Mouse (Mus musculus) natural killer cell, adult 2 months (primary cell): ENCODE data around the gene Tpi1.
A peak's percentile ranks its signal among the peaks of the same experiment; 100 is the strongest.

Experiments
- DNase-seq, 2 experiments: peaks; one replicate each; pipeline ENCODE4 v3.0.0; 2022; ENCODE audit warnings: low spot score in 2 of 2

Gene Tpi1

DNA sequence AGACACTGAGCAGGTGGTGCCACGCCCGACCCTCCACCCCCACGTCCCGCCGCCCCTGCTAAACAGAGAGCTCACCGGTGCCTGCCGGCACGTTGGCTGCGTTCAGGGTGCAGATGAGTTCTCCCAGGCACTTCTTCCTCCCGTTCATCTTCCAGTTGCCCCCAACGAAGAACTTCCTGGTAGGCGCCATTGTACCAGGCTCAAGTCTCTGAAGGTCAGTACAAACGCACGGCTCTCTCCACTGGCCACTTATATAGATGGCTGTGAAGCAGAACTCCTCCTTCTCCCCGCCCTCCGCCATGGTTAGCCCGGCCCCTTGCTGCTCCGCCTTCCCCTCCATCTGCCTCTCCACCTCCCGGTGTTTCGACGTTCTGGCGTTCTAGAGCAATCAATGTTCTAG is at the start of gene Tpi1:
Tpi1 (minus strand) TSS at position 364 of the 400 bp plus-strand sequence.
- peak; percentile 83 to 85 for DNase-seq

DNA sequence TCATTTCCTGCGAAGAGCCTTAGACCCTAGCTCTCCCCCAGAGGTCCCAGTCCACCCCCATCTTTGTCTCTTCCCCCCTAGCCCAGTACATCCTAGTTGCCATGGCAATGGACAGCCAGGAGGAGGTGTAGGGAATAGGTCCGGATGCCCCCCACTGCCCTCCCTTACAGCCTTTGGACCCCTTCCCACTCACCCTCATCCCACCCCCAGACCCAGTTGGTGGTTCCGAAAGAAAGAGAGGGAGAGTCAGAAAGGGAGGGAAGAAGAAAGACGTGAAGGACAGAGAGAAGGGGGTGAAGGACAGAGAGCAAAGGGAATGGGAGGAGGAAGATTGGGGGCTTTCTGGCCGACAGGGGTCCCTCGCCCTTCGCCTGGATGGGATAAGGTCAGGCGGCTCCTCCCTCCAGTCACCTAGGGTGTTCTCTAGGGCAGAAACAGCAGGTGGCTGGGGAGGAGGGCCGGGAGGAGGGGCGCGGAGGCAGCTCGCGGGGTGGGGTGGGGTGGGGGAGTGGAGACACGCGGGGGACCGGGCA is 49.1 kb upstream of the Tpi1 start:
- no peak for DNase-seq

DNA sequence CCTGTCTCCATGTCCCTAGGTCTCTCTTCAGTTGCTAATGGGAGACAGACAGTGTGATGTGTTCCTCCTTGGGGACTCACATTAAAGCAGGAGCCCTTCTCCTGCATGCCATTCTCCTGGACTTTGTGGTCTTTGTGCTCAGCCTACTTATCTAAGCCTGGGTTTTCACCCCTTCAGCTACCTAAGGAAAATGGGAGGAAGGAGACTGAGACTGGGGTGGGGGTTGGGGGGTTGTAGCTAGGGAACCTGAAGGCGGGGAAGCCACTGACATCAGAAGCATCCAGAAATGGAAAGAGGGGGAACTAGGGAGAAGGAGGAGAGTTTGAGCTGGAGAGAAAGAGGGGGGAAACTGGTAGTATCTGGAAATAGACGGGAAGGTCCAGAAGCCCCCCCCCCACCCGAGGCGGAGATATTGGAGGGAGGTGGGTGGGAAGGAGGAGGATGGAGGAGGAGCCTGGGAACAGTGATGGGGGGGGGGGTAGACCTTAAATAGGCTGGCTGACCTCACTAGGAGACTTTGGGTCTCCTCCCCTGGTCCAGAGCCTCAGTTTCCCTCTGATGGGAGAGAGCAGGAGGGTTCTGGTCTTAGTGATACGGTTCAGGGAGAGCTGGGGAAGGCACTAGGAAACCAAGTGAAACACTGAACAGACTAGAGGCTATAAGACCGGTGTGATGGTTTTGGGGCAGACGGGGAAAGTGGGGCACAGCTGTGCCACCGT is 48.5 kb upstream of the Tpi1 start:
- no peak for DNase-seq

DNA sequence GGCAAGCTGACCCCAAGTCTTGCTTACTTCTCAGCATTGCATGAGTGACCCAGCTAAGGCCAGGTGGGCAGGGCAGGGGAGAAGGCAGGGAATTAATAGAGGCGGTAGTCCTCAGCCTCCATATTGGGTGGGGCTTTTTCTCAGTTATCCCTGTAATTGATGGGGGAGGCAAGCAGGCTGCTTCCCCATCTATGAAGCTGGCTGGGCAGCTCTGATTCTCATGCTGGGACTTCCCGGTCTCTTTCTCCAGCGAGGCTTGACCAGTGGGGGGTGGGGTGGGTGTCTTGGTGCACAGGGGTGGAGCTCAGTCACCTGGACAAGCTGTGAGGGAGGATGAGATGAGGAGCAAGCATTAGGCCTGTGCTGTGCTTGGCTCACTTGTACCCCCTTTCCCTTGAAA is 47.7 kb upstream of the Tpi1 start:
- DNase-seq, result no peak

DNA sequence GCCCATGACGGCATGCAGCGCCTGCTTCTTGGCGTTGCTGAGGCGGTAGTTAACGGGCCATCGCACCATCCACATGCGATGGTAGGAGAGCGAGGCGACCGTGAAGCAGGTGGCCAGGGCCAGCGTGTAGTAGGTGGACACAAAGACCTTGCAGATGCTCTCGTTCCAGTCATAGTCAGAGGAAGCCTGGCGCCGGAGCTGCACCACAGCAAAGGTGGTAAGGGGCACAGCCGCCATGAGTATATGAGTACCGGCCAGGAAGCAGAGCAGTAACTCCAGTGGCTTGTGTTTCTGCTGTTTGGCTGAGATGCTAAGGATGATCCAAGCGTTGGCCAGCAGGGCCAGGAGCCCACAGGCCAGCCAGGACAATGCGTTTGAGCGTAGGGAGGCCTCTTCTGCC is 47.2 kb upstream of the Tpi1 start:
- DNase-seq, result no peak

DNA sequence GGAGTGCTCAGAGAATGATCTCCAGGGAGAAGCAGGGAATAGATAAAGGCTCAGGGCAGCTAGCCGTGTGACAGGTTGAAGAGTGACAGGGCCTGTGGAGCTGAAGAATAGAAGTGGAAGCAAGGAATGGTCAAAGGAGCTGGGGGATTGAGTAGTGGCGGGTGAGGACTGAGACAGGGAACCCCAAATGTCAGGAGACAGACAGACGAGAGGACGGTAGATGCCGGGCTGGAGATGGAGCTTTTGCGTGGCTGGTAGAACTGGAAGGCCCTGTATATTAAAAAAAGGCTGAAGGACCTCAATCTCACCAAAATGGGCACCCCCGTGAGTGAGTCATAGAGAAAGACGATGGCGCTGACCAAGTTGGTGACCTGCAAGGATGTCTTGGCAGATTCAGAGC is 46.4 kb upstream of the Tpi1 start:
- DNase-seq, result no peak

DNA sequence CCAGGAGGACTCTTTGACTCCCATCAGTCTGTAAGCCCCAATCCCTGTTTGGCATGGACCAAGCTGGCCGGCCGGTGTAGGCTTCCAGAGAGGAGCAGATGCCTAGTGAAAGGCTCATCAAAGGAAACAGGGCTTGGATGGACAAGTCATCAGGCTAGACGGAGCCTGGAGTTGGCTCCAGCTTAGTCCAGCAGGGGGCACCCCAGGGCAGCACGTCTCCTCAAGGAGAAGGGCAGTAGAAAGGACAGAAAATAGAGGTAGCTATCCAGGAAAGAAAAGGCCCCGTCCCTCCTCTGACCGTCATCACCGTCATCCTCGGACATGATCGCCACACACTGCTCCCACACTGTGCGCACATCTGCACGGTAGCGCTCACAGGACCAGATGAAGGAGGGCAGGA is 45.6 kb upstream of the Tpi1 start:
- peak; percentile 66 to 81 for DNase-seq

DNA sequence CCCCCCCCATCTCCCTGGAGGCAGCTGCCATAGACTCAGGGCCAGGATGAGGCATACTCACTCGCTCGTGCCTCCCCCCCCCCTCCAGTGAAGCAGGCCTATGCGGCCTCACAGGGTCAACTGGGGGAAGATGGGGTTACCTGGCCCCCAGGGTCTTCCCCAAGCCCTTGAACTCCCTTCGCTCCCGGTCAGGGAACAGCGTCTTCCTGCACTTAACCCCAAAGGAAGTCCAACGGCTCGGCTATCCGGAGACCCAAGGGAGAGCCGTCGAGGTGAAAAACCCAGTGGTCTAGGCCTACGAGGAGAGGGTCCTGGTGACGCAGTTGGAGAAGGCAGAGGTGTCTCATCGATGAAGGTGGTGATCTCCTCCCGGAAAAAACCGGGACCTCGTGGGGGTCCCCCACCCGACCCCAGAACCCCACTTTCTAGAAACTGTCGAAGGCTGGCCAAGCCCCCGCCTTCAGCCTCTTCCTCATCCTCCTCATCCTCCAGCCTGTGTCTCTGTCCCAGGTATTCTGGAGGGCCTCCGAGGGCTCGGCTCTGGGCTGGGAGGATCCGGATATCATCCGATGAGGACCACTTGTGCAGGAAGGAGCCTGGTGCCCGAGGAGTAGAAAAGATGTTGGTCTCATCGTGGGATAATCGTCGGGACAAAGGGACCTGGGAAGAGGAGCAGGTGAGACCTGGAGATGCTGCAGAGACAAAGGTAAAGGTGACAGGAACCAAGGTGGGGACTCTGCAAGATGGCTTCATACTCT is 44.6 kb upstream of the Tpi1 start:
- DNase-seq, result no peak

DNA sequence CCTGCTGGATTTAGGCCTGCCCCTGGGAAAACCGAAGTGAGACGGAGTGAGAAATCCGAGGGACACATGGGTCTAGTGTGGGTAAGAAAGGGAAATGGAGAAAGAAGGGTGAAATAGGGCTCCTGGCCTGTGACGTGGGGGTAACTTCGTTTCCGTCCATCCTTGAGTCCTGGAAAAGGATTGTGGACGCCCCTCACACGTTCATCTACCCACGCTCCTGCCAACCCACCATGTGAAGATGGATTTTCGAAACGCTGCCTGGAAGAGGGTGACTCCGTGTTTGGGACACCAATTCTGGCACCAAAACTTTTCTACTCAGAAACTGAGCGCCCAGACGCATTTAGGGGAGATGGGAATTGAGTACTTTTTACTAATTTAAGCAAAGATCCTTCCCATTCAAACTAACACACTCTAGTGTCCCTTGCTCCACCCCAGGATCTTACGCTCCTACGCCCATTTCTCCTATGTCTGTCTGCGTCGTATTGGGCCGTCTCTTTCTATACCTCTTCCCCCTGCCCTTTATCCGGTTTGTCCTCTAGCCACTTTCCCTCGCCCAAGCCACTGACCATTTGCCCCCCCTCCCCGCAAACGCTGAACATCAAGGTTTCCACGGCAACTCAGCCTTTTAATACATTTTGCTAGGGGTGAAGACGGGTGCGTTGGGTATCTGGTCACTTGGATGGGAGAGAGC is 43.9 kb upstream of the Tpi1 start:
- DNase-seq, result no peak

DNA sequence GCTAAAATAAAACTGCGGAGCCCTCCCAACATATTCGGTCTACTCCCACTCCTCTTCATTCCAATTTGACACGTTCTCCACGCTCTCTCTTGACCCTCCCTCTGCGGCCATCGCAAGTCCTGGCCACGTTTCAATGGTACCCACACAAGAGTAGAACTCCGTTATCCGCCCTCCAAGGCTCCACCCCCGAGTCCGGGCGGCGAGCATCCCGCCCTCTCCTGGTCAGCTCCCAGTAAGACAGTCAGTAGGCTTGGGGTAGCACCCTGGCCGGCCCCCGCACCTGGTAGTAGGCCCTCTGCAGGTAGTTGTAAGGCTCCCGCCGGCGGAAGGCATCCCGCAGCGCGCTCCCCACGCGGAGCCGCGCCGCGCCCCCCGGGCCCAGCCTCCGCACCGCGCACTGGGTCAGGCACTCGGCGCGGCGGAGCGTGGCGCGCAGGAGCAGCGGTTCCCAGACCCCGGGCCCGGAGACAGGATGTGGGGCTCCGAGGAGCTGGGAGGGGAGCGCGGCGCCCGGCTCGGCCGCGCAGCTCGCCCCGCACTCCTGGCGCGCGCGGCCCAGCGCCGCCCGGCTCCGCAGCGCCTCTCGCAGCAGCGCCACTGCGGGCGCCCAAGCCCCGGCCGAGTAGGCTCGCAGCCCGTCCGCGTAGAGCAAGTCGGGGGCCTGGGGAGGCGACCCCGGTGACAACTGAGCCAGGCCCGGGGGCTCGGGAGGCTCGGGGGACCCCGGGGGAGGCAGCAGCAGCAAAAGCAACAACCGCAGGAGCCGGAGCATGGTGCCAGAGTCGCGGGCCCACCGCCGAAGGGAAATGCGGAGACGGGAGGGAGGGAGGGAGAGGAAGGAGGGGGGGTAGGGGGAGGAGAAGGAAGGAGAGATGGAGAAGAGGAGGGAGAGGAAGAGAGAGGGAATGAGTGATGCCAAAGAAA is 43.1 kb upstream of the Tpi1 start, which contains the start of gene P3h3:
P3h3 (minus strand) TSS at position 837 of the 924 bp plus-strand sequence.
- DNase-seq, result peak; percentile 55 to 76

DNA sequence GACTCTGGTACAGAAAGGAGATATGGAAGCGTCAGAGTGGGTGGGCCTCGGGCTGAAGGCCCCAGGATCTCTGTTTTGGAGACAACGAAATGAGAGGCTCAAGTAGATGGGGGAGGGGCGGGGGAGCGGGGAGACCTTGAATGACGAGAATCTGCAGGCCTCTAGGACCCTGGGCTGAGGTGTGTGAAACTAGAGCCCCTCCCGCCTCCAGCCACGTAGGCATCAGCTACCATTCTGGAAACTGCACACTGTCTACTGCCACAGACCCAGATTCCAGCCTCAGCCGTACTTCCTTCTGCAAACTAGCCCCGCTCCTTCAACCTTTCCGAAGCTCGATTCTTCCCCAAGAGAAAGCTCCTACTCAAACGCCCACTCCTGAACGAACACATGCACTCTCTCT is 42.2 kb upstream of the Tpi1 start:
- DNase-seq, result no peak

DNA sequence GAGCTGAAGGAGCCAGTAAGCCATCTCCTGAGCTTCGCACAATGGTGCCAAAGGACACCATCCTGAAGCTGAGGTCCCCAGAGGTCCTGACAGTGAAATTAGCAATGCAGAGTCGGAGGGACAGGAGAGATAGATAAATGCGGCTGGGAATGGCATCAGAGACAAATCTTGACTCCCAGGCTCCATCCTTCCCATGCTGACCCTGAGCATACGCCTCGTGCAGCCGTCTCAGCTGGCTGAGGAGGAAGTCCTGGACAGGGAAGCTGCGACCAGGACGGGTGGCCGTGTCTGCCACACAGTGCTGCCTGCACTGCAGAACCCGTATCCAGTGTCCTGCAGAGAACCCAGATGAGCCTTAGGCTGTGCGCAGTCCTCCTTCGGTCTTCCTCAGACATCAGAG is 40.6 kb upstream of the Tpi1 start:
- no peak for DNase-seq

DNA sequence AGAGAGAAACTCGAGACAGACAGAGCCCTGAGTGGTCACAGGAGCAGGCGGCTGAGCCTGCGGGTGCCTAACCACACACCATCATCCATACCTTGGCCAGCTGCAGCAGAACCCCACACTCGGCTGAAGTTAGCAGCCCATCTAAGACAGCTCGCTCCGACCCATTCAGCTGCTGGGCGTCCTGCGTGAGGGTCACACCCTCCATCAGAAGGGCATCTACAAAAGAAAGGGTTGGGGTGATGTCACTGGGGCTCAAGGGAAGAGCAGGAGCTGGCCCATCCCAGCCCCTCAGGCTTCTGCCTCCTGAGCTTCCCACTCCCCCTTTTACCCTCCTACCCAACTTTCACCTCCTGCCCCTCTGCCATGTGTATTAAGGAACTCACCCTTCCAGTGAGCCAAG is 36.4 kb upstream of the Tpi1 start:
- DNase-seq, result no peak

DNA sequence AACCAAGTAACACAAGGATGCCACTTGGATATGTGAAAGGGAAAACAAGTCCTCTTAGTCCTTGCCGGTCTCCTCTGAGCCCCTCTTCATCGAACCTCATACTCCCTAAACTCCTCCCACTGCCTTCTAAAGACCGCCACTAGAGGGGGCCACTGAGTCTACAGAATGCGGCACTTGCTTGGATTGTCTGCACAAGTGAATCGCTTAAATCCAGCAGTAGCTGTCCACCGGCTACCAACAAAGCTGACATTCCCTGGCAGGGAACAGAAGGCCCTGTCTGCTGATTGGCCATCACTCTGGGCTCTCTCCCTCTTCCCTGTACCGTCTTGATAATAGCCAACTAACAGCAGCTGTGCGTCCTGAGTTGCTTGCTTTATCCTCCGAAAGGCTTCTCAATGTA is 33.2 kb upstream of the Tpi1 start:
- DNase-seq, result peak; percentile 85 to 92

DNA sequence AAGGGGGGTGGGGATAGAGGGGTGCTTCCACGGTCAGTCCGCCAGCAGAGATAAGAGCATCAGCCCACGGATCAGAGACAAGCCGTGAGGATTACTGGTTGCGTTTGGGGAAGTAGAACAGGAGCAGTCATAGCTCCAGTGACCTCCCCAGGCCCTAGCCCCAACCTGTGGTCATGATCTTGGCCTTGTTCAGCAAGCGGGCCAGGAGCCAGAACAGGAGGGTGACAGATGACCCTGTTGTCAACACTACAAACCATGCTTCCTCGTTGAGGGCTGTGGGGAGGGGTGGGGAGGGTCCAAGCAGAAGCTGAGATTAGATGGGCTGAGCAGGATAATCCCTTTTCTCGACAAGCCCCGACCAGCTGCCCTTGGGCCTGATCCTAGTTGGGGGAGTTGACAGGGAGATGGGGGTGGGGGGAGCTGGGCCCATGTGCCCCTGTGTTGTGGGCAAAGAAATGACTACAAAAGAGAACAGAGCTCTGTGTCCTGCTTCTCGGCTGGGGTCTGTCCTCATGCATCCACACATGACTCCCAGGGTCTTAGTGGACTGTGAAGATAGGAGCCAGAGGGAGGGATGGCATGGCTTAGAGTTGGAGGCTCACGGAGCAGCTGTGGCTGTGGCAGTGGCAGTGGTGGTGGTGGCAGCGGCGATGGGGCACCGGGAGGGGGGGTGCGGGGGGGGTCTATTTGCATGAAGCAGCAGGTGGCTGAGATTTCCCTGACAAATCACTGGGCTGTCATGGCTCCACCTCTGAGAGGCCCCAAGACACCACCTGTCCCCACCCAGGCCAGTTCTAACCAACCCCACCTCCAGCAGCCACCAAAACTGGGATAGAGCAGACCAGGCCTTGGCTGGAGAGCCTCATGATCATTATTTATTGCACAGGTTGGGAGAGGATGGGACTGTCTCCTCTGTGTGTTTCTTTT is 26.4 kb upstream of the Tpi1 start, which contains the start of gene Gnb3:
Gnb3 (minus strand) TSS at position 35 of the 927 bp plus-strand sequence.
- no peak for DNase-seq

DNA sequence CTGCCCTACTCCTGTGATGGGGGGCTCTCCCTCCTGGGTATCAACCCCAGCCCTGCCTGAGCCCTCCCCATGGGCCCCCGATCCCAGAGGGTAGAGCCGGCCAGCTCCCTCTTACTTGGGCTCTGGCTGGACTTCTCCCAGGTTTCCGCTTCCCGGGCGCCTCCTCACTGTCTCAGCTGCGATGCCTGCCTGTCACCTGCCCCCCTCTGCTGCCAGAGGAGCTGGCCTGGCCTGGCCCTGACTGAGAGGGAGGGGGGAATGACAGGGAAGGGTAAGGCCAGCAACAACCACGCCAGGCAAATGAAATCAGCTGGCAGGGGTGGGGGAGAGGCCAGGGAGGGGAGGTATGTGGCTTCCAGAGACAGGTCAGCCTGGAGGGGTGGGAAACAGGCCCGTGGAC is 25.7 kb upstream of the Tpi1 start:
- no peak for DNase-seq

DNA sequence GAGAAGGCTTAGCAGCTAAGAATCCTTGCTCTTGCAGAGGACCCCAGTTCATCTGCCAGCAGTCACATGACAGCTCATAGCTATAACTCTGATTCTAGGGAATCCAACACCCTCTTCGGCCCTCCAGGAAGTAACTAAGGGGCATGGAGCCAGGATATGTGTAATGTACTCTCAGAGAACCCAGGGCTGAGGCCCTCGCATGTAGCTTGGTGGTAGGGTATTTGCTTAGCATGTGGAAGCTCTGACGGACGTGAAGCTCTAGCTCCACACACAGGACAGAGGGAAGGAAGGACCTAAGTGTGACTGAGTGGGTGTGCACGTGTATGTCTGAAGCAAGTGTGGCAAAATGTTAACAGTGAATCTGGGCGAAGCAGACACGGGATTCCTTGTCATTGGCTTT is 22.3 kb upstream of the Tpi1 start:
- no peak for DNase-seq

DNA sequence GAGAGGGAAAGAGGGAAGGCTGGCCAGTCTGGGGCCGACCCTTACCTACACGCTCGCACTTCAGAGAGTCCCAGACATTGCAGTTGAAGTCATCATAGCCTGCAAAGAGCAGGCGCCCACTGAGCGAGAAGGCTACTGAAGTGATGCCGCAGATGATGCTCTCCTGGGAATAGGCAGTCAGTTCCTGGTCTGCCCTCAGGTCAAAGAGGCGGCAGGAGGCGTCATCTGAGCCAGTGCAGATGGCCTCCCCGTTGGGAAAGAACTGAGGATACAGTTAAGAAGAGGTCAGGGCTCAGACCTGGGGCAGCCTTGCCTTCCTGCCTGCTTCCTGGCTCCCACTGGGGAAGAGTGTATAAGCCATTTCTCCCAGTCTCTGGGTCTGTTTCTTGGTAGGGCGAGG is 21.4 kb upstream of the Tpi1 start:
- DNase-seq, result no peak

DNA sequence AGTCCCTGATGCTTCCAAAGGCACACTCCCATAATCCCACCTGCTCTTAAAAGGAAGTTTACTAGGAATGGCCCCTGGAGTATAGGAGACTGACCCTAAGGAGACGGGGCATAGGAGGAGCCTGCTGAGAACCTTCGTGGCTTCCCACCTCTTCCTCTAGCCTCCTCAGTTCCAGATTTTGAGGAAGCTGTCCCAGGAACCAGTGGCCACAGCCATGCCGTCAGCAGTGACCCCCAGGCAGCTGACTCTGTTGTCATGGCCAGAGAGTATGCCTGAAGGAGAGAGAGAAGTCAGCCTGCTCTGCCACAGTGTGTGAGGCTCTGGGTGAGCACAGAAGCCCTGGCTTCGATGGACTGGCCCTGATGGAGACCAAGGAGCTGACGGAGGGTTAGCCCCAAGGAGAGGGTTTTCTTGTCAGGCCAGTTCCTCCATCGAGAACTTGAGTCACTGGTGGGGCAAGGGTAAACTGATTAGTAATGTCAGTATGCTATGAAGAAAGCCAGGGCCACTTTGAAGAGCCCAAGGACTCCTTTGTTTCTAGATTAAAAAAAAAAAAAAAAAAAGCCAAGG is 20.5 kb upstream of the Tpi1 start:
- no peak for DNase-seq

DNA sequence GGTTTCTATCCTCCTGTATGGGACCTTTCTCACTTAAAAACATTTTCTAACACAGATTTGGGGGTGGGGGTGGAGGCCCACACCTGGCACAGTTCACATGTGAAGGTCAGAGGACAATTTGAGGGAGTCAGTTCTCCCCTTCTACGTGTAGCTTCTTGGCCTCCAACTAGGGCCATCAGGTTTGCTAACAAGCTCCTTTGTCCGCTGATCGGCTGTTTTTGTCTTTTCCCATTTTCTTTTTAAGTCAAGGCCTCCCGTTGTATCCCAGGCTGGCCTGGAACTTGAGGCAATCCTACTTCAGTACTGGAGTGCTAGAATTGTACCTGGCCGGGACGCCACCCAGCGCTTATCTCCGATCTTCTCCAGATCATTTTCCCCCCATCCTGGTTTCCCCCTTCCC is 17.6 kb upstream of the Tpi1 start:
- DNase-seq, result no peak
